Mouse (Mus musculus) liver, postnatal 0 days (tissue): ENCODE measurements around the gene Samm50.
A peak's percentile ranks its signal among the peaks of the same experiment; 100 is the strongest.

Source experiments
- CTCF ChIP-seq: sonication (generic); IDR thresholded peaks from 2 replicates; pipeline ENCODE4 v1.5.1; 2016; ENCODE audit warnings: antibody characterized with exemption, low read depth
- EP300 ChIP-seq: IDR thresholded peaks from 2 replicates; pipeline ENCODE4 v1.6.1; 2016; ENCODE audit warnings: antibody characterized with exemption, low read depth, mild to moderate bottlenecking

GRCm38 (mm10) chr15:84212031-84212755 lies 20.2 kb downstream of the Samm50 start:
- peak; percentile 99 for TF ChIP-seq CTCF
- TF ChIP-seq EP300: no peak
